Mouse (Mus musculus) spleen, postnatal 4 days (tissue): ENCODE measurements around the gene Scrn3.

Source experiments
- DNase-seq, 2 experiments: peaks; one replicate each; pipeline ENCODE4 v3.0.0; 2022; ENCODE audit warnings: low spot score in 2 of 2

The Scrn3 gene

DNA sequence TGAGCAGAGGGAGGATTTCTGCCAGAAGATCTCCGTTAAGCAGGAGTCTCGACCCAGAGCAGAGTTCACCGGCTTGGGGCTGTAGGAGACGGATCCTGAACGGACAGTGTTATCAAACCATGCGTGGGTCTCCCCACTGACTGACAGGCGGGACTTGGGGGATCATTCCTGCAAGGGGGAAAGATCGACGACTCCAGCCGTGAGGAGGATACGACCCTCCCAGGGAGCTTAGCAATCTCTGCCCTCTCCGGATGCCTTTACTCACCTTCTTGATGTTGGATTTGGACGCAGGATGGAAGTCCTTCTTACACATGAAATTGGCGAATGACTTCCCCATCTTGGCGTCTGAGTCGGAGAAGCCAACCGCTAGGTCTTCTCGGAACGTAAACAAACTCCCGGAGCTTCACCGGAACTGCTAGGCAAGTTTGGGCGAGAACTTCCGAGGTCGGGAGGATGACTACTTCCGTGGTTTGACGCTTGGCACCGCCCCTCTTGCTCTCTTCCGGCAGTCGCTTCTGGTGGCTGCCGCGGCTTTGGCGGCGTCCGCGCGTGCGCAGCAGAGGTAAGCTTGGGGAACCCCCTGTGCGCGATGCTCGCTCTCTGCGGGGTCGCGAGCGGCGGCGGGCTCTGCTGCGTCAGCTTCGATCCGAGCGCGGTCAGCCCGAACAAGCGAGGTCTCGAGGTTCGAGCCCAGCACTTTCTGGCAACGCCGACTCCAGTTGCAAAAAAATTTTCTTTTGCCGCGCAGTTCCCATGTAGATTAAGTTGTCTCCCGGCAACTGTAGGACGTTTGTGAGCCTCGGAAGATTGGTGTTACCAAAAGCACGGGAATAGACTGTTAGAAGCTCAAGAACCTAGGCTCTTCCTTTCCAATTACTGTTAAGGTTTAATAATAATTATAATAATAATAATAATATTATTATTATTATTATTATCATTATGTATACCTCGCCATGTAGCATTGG lies at the start of gene Scrn3, which contains the start of gene Cir1:
Gene Scrn3 (plus strand): TSS at position 450 of the 965 bp plus-strand sequence.
Gene Cir1 (minus strand): TSS at position 550 of the 965 bp plus-strand sequence.
- peak; percentile 93 to 96 for DNase-seq

DNA sequence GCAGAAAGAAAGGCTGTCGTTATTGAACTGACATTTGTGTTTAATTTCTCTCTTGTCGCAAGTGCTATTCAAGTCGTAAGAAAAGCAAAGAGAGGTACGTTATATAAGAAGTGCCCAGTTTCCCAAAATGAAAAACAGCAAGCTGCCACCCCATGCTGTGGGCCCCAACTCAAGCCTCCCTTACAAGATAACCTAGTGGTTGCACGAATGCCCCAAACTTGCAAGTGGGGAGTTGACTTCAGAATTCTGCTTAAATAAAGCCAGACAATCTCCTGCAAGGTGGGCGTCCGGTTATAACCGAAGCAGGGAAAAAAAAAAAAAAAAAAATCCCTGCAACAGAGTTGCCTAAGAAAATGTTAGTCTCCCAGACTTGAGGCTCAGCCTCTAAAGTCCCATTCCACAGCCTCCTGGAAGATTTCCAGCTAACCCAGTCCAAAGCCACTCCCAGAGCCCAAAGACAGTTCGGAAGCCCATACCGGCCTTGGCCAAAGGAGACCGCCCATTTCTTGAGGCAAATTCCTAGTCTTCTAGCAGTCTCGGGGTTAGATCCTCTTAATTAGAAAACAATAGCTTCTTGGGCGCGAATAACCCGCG lies 49.1 kb upstream of the Scrn3 start:
- no peak for DNase-seq

DNA sequence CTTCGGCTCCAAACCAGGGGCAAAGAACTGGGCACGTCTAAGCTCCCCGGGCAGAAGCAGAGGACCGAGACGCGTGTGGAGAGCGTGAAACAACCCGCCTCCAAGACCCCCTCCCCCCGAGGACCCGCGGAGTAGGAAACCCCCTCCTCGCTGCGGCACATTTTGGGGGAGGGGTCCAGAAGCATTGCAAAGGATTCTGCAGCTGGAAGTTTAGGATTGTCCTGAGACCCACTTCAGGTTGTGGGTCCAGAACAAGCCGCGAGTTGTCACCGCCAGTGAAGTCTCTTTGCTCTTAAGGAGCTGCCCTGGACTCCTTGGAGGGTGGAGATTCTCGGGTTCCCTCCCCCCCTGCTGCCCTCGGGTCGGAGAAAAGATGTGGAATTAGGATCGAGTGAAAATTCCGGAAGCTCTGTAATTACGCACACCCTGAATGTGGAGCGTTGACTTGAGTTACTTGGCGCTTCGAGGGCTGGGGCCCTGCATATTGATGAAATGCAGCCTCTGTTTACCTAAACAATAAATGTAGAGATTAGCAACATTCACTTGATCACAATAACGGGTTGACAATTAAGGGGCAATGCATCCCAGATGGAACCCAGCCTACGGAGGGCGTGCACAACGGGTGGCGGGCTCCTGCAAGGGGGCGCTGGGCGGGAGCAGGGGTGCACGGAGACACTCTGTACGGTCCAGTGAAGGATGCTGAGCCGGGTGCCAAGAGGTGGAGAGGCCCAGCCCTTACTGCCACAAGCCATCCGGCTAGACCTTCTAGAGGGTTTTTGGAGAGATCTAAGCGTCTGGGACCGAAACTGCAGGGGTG lies 48.4 kb upstream of the Scrn3 start:
- DNase-seq, result no peak

DNA sequence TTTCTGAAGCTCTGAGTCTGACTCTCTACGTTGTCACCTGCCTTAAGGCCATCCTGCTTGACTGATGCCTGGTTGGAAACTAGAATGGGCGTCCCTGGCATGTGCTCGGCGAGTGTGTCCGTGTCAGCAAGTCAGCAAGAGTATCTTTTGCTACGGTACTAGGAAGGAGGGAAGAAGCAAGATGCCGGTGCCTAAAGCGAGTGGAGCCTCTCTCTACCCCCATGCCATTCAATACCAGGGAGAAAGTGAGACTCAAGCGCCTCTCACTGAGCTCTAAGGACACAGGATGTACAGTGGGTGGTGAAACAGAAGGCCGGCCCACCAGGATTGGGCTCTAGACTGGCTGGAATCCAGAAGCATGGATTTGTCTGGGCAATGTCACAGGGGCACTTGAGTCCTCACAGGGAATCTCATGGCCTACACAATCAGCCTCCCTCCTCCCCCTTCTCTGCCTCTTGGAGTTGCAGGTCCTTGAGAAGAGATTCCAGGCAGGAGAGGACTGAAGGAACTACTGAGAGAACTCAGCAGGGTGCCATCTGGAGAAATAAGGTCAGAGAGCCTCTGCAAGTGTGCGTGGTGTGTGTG lies 47.7 kb upstream of the Scrn3 start:
- DNase-seq, result no peak

DNA sequence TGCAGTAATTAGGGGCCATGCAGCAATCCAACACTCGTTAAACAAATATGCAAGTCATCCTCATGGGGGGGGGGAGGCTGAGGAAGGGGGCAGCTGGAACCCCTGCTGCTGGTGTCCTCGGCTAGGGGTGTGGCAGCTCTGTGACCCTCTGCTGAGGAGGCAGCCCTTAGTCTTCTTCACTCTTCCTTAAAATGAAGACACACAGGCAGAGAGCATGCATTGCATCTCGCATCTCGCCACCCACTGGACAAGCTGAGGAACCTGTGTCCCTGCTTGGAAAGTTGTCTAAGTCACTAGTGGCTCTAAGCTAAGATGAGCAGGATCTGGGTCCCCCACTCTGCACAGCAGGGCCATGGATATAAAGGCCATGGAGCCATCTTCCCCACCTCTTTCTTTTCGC lies 46.4 kb upstream of the Scrn3 start:
- DNase-seq, result no peak

DNA sequence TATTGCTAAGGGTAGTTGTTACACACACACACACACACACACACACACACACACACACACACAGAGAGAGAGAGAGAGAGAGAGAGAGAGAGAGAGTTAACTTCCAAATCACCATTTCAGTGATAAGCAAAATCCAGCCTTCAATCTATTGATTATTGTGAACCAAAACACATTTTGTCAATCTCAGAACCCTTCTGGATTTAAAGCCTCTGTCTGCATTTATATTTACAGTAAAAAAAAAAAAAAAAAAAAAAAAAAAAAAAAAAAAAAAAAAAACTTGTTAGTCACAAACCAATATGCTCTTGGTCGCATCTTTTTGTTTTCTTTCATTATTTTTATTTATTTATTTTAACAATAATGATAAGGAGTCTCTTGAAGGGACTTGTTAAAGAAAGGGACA lies 45.8 kb upstream of the Scrn3 start:
- no peak for DNase-seq

DNA sequence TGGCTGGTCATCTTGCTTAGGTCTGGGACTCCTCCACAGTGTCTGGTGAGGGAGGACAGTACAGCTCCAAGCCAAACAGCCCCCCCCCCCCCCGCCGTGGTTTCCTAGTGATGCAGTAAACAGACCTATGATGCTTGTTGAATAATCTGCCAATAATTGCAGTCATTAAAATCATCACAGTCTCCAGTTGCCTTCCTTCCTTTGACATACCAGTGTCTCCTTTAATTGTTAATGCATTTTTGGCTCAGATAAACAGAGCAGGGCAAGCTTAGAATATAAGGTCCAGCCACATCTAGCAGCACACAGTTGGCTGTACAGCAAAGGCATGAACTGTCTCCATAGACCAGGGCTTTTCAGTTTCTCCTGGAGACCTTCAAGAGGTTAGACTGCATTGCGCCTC lies 45.2 kb upstream of the Scrn3 start:
- DNase-seq, result no peak

DNA sequence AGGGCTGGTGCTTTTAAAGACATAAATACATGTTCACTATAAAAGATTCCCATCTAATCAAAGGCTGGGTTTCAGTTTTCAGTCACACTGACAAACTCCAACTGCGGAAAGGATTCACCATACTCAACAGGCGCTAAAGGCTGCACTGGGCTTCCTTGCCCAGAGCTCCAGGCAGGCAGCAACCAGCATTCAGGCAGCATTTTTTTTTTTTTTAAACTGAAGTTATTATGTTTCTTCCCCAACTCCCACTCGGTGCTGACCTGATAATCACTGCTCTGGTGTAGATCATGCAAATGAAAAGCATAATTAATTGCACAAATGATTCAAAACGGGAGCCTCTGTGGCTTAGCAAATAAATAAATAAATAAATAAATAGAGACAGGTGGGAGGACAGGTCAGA lies 44.6 kb upstream of the Scrn3 start:
- DNase-seq, result no peak

DNA sequence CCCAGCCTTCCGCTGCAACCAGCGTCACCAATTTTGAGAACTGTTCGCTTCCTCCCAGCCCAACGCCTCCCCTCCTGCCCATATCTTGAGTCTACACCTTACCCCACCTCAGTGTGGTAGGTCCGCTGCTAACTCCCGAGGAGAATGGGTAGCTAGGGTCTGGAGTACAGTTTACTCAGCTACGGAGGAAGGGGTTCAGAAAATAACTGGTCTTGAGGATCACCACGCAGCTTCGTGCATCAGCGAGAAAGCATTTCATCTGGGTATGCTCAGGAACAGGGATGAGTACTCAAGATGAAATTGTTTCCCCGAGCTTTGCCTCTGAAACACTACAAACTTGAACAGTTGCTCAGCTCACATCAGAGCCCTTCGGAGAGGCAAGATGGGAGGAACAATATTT lies 44.1 kb upstream of the Scrn3 start:
- DNase-seq, result no peak

DNA sequence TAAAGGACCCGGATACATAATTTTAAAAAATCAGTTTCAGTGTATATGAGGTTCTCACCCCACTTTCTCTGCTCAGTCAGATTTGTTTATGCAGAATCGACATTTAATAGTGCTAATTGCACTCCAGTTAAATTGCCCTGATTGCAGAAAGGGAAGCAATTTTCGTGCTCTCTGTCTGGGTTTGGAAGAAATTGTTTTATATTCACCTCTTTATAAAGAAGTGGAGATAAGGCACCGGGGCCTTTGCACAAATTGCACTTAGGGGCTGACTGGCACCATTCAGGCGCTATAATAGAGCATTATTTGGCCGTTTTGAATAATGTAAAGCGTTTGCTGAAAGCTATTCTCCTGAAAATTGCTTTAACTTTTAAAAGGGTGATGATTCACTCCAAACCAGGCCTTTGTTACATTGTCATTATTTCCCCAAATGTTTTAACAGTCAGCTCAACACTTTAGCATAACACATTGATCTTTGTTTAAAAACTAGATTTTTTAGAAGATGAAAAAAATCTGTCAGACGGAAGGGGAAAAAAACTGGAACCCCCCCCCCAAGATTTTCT lies 43.5 kb upstream of the Scrn3 start:
- no peak for DNase-seq

DNA sequence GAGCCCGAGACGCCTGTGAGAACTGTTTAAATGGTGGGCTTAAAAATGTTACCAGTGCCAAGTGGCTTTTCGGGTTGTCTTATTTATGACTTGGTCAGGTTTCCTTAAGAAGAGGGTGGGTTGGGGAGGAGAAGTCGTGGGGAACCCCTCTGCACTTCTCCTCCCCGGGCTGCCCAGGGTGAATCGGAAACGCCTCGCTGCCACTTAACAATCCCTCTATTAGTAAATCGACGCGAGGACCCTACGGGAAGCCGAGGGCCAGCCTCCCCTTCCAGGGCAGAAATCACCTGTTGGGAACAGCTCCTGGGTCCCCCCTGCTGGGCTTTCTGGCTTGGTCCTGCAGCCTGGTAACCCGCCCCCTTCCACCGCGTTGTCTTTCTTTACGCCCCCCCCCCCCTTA lies 42.7 kb upstream of the Scrn3 start:
- no peak for DNase-seq

DNA sequence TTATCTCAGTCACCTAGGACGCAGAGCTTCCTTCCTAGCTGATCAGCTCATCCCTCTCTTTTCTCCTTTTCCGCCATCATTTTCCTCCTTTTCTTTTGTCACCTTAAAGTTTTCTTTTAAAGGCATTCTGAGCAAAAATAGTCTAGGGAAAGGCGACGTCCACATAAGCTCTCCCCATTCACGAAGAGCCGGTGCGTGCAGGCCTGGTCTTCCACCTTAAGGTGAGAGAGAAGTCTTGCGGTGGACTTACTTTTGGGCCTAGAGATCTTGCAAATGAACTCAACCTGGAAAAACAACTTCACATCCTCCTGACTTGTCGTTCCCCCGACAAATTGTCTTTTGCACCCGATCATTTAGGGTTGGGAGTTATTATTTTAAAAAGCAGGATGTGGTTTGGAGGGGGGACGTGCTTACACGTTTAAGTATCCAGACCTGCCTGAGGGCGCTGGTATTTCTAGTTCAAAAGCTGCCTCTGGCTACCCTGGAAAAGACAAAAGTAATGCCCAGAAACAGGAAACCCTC lies 42.3 kb upstream of the Scrn3 start:
- DNase-seq, result no peak

DNA sequence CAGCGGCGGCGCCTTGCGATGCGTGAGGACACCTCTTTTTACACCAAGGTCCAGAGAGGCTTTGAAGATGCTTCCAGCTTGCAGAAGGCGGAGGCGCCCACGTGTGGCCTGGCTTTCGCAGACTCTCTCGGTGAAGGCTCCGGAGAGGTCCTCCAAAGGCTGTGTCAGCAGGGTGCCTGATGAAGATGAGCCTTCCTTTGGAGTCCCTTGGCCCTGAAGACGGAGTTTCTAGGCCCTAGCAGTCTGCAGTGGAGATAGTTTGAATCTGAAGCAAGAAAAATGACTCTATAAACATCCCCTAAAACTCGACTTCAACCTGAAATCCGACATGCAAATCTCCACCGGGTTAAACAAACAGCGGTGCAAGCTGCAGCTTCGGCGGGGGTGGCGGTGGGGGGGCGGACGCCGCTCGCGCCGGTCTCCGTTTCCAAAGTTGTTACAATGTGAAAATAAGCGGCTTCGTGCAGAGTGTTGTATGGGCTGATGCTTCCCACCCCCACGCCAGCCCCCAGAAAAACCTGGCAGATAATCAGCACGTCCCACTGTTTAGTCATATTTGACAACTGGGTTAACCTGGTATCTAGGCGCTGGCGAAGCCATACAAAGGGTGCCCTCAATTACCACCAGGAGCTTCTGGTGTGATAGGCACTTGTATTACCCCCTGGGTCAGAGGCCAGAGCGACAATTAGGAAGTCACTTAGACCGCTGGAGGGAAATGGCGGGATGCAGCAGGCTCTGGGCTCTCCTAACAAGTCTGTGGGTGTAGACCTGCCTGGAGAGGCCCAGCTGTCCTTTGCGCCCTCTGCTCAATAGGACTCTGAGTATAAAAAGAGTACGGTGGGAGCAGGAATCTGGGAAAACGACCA lies 41.6 kb upstream of the Scrn3 start:
- peak in 1 of 2 experiments; percentile 68 for DNase-seq

DNA sequence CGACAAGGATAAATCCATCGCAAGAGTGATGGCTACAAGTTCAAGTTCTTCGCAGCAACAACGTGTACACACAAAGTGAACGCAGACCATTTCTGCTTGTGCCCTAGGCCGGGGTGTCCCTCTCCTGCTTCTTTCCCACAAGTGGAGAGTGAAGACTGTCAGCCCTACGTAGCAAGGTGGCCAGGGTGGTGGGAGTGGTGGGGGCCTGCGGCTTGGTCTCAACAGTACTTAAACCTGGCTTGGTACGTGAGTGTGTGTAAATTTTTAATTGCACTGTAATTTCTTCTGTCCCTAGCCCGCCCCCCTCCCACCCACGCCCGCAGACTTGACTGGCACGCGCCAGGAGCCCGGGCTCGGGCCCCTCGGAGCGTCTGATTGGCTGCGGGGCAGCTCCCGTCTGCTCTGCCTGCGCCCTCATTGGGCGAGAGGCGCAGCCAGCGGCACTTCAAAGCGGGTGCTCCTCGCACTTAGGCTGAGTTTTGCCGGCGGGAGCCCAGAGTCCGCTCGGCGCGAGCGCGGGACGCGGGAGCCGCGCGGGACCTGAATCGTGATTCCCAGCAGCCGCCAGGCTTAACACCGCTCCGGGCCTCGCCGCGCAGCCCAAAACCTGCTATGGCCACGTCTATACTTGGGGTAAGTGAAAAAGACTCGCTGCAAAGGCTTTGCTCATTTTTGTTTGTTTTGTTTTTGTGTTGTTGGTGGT lies 40.8 kb upstream of the Scrn3 start, which contains the start of gene Sp9:
Gene Sp9 (plus strand): TSS at position 467 of the 703 bp plus-strand sequence.
- DNase-seq, result peak; percentile 31 to 70

DNA sequence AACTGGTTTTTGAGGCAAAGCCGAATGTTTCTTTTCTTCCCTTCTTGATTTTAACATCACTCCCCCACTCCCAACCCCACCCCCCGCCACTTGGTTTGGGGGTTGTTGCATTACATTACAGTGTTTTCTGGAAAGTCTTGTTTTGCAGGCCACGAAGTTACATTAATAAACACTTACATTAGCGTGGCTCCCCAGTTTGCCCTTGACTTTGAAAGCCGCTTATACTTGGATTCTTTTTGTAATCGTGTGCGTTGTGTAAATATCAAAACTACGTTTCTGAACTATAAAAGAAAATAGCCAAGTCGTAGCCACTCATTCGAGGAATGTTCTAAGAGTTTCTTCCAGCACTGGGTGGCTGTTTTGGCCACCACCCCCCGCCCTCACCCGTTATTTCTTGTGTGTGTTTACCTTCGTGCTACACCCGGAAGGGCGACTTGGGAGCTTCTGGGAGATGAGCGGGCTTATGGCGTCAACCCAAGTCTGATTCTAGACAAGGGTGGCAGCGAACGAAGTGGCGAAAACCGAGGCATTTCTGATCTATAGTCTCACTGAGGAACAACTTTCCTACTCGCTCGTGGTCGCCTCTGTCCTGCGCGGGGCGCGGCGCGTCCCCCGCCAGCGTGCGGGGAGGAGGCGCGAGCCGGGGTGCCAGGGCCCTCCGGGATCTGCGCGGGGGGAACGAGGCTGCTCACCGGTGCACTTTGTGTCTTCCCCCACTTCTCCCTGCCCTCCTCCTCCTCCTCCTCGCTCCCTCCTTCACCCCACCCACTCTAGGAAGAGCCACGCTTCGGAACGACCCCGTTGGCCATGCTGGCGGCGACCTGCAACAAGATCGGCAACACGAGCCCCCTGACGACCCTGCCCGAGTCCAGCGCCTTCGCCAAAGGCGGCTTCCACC lies 39.8 kb upstream of the Scrn3 start:
- DNase-seq, result no peak

DNA sequence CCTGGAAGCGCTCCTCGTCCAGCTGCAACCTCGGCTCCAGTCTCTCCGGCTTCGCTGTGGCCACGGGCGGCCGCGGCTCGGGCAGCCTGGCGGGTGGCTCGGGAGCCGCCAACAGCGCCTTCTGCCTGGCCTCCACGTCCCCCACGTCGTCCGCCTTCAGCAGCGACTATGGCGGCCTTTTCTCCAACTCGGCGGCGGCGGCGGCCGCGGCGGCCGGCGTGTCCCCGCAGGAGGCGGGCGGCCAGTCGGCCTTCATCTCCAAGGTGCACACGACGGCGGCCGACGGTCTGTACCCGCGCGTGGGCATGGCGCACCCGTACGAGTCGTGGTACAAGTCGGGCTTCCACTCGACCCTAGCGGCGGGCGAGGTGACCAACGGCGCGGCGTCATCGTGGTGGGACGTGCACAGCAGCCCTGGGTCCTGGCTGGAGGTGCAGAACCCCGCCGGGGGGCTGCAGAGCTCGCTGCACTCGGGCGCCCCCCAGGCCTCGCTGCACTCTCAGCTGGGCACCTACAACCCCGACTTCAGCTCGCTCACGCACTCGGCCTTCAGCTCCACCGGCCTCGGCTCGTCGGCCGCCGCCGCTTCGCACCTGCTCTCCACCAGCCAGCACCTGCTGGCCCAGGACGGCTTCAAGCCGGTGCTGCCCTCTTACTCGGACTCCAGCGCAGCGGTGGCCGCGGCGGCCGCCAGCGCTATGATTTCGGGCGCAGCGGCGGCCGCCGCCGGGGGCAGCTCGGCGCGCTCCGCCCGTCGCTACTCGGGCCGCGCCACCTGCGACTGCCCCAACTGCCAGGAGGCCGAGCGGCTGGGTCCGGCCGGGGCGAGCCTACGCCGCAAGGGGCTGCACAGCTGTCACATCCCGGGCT lies 38.9 kb upstream of the Scrn3 start:
- peak in 1 of 2 experiments; percentile 74 for DNase-seq

DNA sequence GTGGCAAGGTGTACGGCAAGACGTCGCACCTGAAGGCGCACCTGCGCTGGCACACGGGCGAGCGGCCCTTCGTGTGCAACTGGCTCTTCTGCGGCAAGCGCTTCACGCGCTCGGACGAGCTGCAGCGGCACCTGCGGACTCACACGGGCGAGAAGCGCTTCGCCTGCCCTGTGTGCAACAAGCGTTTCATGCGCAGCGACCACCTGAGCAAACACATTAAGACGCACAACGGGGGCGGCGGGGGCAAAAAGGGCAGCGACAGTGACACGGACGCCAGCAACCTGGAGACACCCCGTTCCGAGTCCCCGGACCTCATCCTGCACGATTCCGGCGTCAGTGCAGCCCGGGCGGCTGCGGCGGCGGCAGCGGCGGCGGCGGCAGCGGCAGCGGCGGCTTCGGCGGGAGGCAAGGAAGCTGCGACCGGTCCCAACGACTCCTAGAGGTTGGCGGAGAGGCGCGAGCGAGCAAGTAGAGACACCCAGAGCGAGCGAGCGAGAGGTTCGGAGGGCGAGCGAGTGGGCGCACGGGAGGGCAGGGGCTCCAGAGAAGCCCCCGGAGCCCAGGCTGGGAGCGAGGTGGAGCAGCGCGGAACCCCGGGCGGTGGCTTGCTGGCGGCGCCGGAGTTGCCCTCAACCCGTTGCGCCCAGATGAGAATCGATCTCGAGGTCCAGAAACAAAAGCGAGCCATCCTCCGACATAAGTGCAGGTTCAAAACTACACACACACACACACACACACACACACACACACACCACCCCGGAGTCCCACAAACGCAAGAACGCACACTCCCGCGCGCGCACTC lies 38.1 kb upstream of the Scrn3 start:
- DNase-seq, result peak; percentile 34 to 76
